8 mouse cellular contexts compared by ENCODE assay signal in the genomic region with DNA sequence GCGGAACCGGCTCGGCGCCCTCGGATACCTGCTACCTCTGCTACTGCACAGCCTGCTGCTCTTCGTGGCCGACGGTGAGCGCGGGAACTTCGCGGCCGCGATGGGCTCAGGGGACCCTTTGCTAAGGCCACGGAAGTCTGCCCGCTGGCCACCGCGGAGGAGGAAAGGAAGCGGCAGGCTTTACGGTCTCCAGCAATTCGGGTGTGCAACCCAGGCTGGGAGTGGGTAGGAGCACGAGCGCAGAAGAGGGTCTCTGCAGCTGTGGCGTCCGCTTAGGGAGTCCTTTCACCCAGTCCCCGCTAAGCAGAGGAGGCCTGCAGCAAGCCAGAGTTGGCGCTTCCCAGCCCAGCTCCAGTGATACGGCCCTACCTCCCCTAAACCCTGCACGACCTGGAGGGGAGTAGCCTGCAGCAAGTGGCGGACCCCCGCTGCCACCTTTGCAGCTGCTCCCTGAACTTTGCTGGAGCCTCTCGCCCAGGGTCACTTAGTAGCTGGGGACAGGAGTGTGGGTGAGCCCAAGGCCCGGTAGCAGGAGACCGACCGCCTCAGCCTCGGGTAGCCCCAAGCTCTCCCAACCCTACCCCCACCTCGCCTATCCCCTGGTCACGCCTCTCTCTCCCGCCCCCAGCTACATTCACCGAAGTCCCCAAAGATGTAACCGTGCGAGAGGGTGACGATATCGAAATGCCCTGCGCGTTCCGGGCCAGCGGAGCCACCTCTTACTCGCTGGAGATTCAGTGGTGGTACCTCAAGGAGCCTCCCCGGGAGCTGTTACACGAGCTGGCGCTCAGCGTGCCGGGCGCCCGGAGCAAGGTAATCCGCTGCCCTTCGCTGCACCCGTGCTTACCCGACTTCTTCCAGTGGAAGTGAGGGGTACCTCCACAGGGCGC. TPM values are rescaled to one million over a fixed set of nuclear protein-coding genes. Genes with fewer than 3 reads are reported as not detected.
A peak's percentile ranks its signal among the peaks of the same experiment; 100 is the strongest.
DNase-seq lines count a peak whose midpoint lies in the region; ATAC-seq and TF ChIP-seq lines count a peak whose summit lies in the region.

No protein-coding gene starts in this region.

- peak overlapping the region; percentile 98 for H3K4me2 ChIP-seq in heart, embryonic 11.5 days
- peak overlapping the region; percentile 94 for H3K4me2 ChIP-seq in forebrain, embryonic 14.5 days (ENCODE audit: low read length)
- H3K4me2 ChIP-seq in midbrain, embryonic 15.5 days = peak overlapping the region; percentile 95

- WGBS in heart, embryonic 11.5 days (ENCODE audit: insufficient replicate concordance) = under 1% methylated on average over 61 of the region's 61 CpGs
- under 1% methylated on average over 59 of the region's 61 CpGs for WGBS in forebrain, embryonic 14.5 days
- WGBS in midbrain, embryonic 15.5 days = under 1% methylated on average over 61 of the region's 61 CpGs

- no peaks in the 10 kb centered on the region for H3K9me3 ChIP-seq in heart, embryonic 11.5 days (replicated peaks; ENCODE audit: control insufficient read depth, low read length)
- H3K9me3 ChIP-seq in forebrain, embryonic 14.5 days (replicated peaks; ENCODE audit: control insufficient read depth, low read length) = no peaks in the 10 kb centered on the region
- H3K9me3 ChIP-seq in midbrain, embryonic 15.5 days = no peaks in the 10 kb centered on the region

- POLR2A ChIA-PET in Patski (lab: Charles Lee) = interaction anchor here (0.6 kb wide), 1 partner anchor 82 kb away, joined by 9 read pairs; no protein-coding TSS in a partner anchor

- ATAC-seq in heart, embryonic 11.5 days (replicated peaks; ENCODE audit: insufficient number of reproducible peaks, low FRiP score, low TSS enrichment) = no peak
- ATAC-seq in Patski = peak; percentile 14
- ATAC-seq in forebrain, embryonic 14.5 days = peak; percentile 41
- ATAC-seq in midbrain, embryonic 15.5 days (replicated peaks) = peak; percentile 37

- H3K4me1 ChIP-seq in heart, embryonic 11.5 days (ENCODE audit: control insufficient read depth, insufficient read depth, low read length) = peaks cover 5% of the 10 kb centered on the region; the same call in 1 of the 2 replicates
- H3K4me1 ChIP-seq in forebrain, embryonic 14.5 days (ENCODE audit: control insufficient read depth, insufficient read depth, low read length) = peaks cover 12% of the 10 kb centered on the region
- H3K4me1 ChIP-seq in midbrain, embryonic 15.5 days = peaks cover 46% of the 10 kb centered on the region

- CTCF ChIA-PET in Patski (lab: Charles Lee) = interaction anchor here (1.0 to 1.9 kb wide), 3 partner anchors 96 to 119 kb away, joined by 3 to 5 read pairs (median 5); no protein-coding TSS in a partner anchor

- intact Hi-C loops in heart, postnatal 14 days (cut with DNase I) = loop anchor here (2.0 to 10.0 kb wide), 4 partner anchors 595 to 1053 kb away; no protein-coding TSS in a partner anchor

- H3K4me3 ChIP-seq in heart, embryonic 11.5 days (ENCODE audit: low read depth, low read length) = peak overlapping the region; percentile 58
- H3K4me3 ChIP-seq in forebrain, embryonic 14.5 days (ENCODE audit: low read depth, low read length) = peak overlapping the region; percentile 62
- H3K4me3 ChIP-seq in midbrain, embryonic 15.5 days = peak overlapping the region; percentile 66

- H3K36me3 ChIP-seq in heart, embryonic 11.5 days (ENCODE audit: control insufficient read depth, insufficient read depth, low read length) = no peaks in the 10 kb centered on the region
- no peaks in the 10 kb centered on the region for H3K36me3 ChIP-seq in forebrain, embryonic 14.5 days (ENCODE audit: control insufficient read depth, insufficient read depth, low read length)
- H3K36me3 ChIP-seq in midbrain, embryonic 15.5 days (replicated peaks) = no peaks in the 10 kb centered on the region

- H3K9ac ChIP-seq in heart, embryonic 11.5 days (ENCODE audit: low read depth, low read length) = peak overlapping the region; percentile 49; the same call in 1 of the 2 replicates
- peak overlapping the region; percentile 77 for H3K9ac ChIP-seq in forebrain, embryonic 14.5 days (ENCODE audit: low read length)
- H3K9ac ChIP-seq in midbrain, embryonic 15.5 days = peak overlapping the region; percentile 73

- H3K27ac ChIP-seq in heart, embryonic 11.5 days (ENCODE audit: low read depth, low read length) = no peak overlapping the region
- H3K27ac ChIP-seq in forebrain, embryonic 14.5 days (ENCODE audit: low read depth, low read length) = peak overlapping the region; percentile 44; the same call in 1 of the 2 replicates
- H3K27ac ChIP-seq in midbrain, embryonic 15.5 days = peak overlapping the region; percentile 66

- H3K27me3 ChIP-seq in heart, embryonic 11.5 days (ENCODE audit: control insufficient read depth, insufficient read depth, low read length) = peaks cover 80% of the 10 kb centered on the region
- H3K27me3 ChIP-seq in Patski = peaks cover 9% of the 10 kb centered on the region
- peaks cover 20% of the 10 kb centered on the region; the same call in 1 of the 2 replicates for H3K27me3 ChIP-seq in forebrain, embryonic 14.5 days (replicated peaks; ENCODE audit: control insufficient read depth, insufficient read depth, low read length)
- peaks cover 6% of the 10 kb centered on the region; the same call in 1 of the 2 replicates for H3K27me3 ChIP-seq in midbrain, embryonic 15.5 days (replicated peaks)

- no peak for DNase-seq in heart, postnatal 14 days
- no peak for DNase-seq in Patski (ENCODE audit: low read depth, low spot score)
- DNase-seq in forebrain, embryonic 14.5 days (ENCODE audit: low spot score) = no peak
- peak; percentile 6 for DNase-seq in kidney, postnatal 14 days
- DNase-seq in thymus, postnatal 4 days = no peak
- DNase-seq in cerebellum, adult 9-11 months = no peak

- TF ChIP-seq CTCF in Patski (IDR thresholded peaks at IDR 0.05) = no peak

- in situ Hi-C loops in Patski (cut with MboI; ENCODE audit: low pct_unique_long_range_greater_than_20kb) = loop anchor here (25.0 kb wide), 2 partner anchors 837 to 1062 kb away; no protein-coding TSS in a partner anchor

RNA-seq across cellular contexts. Expression of a gene that starts 1.5 kb away (rescaled TPM):
- polyA plus RNA-seq in heart, embryonic 11.5 days (2014; fragmentation: Nextera tagmentation; extraction: Ambion mirVana) = 0.94 and 0.96 TPM in 2 replicates
- under 1 TPM; 0.14 to 0.17 TPM for total RNA-seq in heart, postnatal 14 days (2021)
- 10.9 TPM for polyA plus RNA-seq in Patski (2021)
- 15.3 and 19.2 TPM in 2 replicates for polyA plus RNA-seq in forebrain, embryonic 14.5 days (2014; fragmentation: Nextera tagmentation; extraction: Ambion mirVana)
- 23.4 and 25.9 TPM in 2 replicates for polyA plus RNA-seq in midbrain, embryonic 15.5 days (2015; fragmentation: Nextera tagmentation; extraction: Ambion mirVana)
